Comparison of ENCODE assay signal across 8 mouse cellular contexts in genomic region chr19:38709376-38709775, GRCm38 (mm10).
DNase-seq lines count a peak whose midpoint lies in the region; ATAC-seq and TF ChIP-seq lines count a peak whose summit lies in the region.
"Had no signal": no experiment of that assay in that cellular context is flagged by ENCODE, and none has a peak within 500 bp of the region (broad histone marks: within the 10 kb centered on the region; RNA-seq: fewer than 3 reads in every experiment).

No protein-coding gene starts in this region.

- 85% methylated on average over 2 of the region's 2 CpGs for WGBS in kidney, adult 2 months
- 82% methylated on average over 2 of the region's 2 CpGs for WGBS in kidney, embryonic 16.5 days
- WGBS in forebrain, embryonic 13.5 days: 89% methylated on average over 2 of the region's 2 CpGs

- H3K27ac ChIP-seq in kidney, adult 2 months (ENCODE audit: insufficient read depth, low read depth, low read length): no peak overlapping the region
- no peak overlapping the region for H3K27ac ChIP-seq in kidney, embryonic 16.5 days (ENCODE audit: low read length)
- H3K27ac ChIP-seq in forebrain, embryonic 13.5 days: no peak overlapping the region

- TF ChIP-seq CTCF in kidney, adult 2 months (conservative IDR thresholded peaks at IDR 0.05; ENCODE audit: insufficient read depth, insufficient read length, low read depth, low read length): peak; percentile 56

- TF ChIP-seq POLR2A in kidney, adult 2 months (IDR thresholded peaks at IDR 0.05; ENCODE audit: low read depth, low read length): no peak

- H3K4me3 ChIP-seq in kidney, adult 2 months (ENCODE audit: insufficient read depth, low read depth, low read length): no peak overlapping the region
- H3K4me3 ChIP-seq in kidney, embryonic 16.5 days (ENCODE audit: low read length): no peak overlapping the region
- no peak overlapping the region for H3K4me3 ChIP-seq in forebrain, embryonic 13.5 days

- H3K27me3 ChIP-seq in kidney, adult 2 months (replicated peaks; ENCODE audit: control insufficient read depth, insufficient read depth, low read length): no peaks in the 10 kb centered on the region
- H3K27me3 ChIP-seq in kidney, embryonic 16.5 days (ENCODE audit: insufficient read depth, low read length): no peaks in the 10 kb centered on the region
- H3K27me3 ChIP-seq in forebrain, embryonic 13.5 days: no peaks in the 10 kb centered on the region

- no peaks in the 10 kb centered on the region for H3K9me3 ChIP-seq in kidney, embryonic 16.5 days (ENCODE audit: low read length)
- no peaks in the 10 kb centered on the region for H3K9me3 ChIP-seq in forebrain, embryonic 13.5 days (replicated peaks)

- no peak for ATAC-seq in kidney, embryonic 16.5 days (ENCODE audit: low FRiP score, low TSS enrichment)
- ATAC-seq in forebrain, embryonic 13.5 days: no peak
- ATAC-seq in megakaryocyte progenitor cell, adult 5-6 weeks (replicated peaks; ENCODE audit: poor library complexity): no peak

- DNase-seq in kidney, adult 2 months: peak; percentile 52
- DNase-seq in 3T3-L1 (ENCODE audit: low read depth, low spot score) (peak; percentile 39), A20 (ENCODE audit: low read depth, low spot score) (peak; percentile 11)
- DNase-seq in heart, postnatal 4 days: peak; percentile 59
- DNase-seq: cerebellum, postnatal 36 days had no signal

- no peaks in the 10 kb centered on the region for H3K4me1 ChIP-seq in kidney, adult 2 months (ENCODE audit: control insufficient read depth, insufficient read depth, low read length)
- H3K4me1 ChIP-seq in kidney, embryonic 16.5 days (ENCODE audit: insufficient read depth, low read length): no peaks in the 10 kb centered on the region
- H3K4me1 ChIP-seq in forebrain, embryonic 13.5 days: no peaks in the 10 kb centered on the region

- no peaks in the 10 kb centered on the region for H3K36me3 ChIP-seq in kidney, adult 2 months (ENCODE audit: control insufficient read depth, insufficient read depth, low read length)
- H3K36me3 ChIP-seq in kidney, embryonic 16.5 days (ENCODE audit: insufficient read depth, low read length): no peaks in the 10 kb centered on the region
- no peaks in the 10 kb centered on the region for H3K36me3 ChIP-seq in forebrain, embryonic 13.5 days (ENCODE audit: poor library complexity, severe bottlenecking)

- H3K9ac ChIP-seq in kidney, embryonic 16.5 days (replicated peaks; ENCODE audit: low read length): no peak overlapping the region
- no peak overlapping the region for H3K9ac ChIP-seq in forebrain, embryonic 13.5 days

- H3K4me2 ChIP-seq in kidney, embryonic 16.5 days (replicated peaks; ENCODE audit: low read depth, low read length): no peak overlapping the region
- H3K4me2 ChIP-seq in forebrain, embryonic 13.5 days: no peak overlapping the region
